Mouse (Mus musculus): ENCODE measurements around the gene Kbtbd2.

Gene Kbtbd2

DNA sequence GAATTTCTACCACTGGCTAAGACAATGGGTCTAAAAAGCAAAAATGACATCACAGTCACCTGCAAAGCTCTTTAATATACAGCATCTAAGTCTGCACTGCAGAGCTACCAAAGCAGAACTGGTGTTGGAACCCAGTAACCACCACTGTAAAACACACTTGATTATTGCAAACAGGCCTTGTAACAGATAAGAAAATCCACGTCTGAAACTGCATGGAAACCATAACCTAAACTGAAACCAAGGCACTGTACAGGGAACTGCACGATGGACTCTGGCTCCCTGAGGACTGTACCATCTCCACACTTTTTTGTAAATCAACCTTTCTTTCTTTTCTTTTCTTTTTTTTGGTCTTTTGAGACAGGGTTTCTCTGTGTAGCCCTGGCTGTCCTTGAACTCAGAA lies 9.9 kb downstream of the Kbtbd2 start:
- no peak for DNase-seq (ENCODE audit: low read depth, low spot score)

DNA sequence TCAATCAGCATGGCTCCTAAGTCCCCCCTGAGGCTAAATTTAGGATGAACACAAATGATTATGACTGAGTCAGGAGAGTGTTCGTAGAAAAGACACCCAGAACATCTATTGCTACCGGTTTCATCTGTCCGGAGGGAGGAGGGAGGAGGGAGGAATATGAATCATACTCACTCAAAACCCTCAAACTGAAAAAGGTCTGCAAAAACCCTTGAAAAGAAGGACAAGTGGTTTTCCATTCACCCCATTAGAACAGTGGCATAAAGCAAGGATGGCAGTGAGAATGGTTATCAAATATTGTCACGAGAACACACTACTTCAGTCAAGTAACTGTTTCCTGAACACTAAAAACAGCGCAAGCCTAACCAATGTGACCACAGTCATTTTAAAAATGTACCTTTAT lies 12.5 kb downstream of the Kbtbd2 start:
- no peak for DNase-seq (ENCODE audit: low read depth, low spot score)

DNA sequence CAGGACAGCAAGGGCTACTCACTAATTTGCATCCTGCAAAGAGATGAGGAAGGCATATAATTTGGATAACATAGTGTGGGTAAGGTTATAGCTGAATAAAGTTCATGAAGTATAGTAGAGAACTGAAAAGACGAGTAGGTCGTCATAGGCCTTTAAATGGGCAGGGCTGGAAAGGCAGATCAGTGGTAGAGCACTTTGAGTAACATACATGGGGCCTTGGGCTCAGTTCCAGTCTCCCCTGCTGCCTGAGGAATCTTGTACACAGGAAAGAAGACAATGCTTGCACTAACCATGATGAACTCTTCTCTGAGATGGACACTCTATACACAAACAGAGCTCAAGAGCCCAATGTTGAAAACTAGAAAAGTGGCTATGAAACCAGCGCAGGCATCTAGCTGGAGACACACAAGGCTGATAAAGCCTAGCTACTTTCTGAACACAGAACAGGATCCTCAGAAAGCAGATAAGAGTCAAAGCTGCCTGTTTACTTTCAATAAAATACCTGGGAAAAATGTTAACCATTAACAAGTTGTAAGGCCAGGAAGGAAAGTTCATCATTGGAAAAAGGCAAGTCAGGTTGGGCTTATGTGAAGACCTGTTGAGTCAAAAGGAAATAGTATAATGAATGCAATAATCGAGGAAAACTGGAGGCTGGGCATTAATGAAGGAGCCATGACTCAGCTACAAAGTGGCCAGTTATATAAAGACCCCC lies 13.9 kb downstream of the Kbtbd2 start:
- DNase-seq (ENCODE audit: low read depth, low spot score): no peak

DNA sequence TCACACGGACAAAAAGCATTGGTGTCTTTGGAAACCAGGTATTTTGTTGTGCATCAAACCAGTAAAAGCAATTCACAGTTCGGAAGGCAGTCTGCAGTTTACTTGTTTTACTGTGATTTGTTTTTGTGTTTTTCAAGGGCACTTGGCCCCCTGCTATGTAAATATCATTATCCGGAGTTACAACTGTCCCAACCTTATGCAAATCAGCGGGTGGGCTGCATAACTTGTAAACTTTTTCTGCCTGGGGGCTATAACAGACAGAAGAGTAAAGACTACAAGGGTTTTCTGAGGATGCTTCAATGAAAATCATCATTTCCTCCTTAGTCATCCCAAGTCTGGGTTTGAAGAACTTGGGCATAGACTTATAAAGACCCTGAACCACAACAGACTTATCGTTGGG lies 18.0 kb downstream of the Kbtbd2 start:
- DNase-seq (ENCODE audit: low read depth, low spot score): no peak

DNA sequence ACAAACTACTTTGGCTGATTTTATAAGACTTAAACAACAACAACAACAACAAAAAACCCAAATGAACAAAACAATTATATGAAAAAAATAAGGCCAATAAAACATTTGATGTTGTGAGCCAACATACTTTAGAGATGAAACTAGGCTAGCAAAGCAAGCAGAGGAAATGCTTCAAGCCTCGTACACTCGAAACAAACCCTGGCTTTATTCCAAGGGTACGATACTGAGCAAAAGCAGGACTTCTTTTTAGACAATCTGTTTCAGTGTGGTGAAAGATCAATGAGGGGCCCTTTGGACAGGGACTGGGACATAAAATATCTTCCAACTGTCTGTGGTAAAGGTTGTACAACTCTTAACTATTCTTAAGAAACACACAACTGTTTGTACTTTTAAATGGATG lies 21.8 kb downstream of the Kbtbd2 start:
- no peak for DNase-seq (ENCODE audit: low read depth, low spot score)

DNA sequence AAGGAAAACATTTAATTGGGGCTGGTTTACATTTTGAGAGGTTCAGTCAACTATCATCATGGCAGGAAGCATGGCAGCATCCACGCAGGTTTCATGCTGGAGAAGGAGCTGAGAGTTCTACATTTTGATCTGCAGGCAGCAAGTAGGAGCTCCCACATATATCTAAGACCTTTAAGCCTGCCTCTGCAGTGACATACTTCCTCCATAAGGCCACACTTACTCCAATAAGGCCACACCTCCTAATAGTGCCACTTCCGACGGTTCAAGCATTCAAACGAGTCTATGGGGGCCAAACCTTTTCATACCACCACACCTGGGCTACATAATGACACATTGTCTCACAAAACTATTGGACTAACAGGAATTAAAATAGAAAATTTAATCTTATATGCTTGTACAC lies 31.9 kb downstream of the Kbtbd2 start:
- DNase-seq (ENCODE audit: low read depth, low spot score): no peak

DNA sequence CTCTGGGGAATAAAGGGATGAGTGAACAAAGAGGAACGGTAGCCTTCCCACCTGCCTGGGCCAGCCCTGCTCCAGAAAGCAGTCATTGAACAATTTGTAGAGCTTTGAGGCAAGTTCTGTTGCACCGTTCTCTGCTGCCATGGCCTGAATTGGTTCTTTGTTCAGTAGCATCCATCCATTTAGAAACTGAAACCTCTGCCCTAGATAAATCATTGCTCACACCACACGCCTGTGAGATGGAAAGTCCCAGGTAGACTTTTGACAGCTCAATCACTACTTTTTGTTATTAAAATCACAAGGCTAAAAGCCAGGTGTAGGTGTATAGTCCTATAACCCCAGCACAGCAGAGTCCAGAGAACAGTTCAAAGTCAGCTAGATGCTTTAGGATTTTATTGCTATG lies 32.3 kb downstream of the Kbtbd2 start:
- no peak for DNase-seq (ENCODE audit: low read depth, low spot score)

DNA sequence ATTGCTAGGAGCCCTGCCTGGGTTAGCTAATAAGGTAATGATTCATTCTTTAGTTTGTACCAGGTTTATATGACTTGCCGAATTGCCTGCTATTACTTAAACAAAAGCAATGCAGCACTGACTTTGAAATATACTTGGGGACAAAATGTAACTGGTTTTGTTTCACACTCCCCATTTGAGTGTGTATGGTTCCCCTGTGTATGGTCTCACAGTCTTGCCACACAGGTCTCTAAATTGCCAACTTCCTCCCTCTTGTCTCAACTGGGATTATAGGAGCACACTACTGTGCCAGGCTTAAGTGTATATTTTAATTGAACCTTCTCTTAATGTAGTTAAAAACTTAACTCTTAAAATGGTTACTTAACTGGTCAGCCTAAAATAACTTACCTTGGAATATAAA lies 38.3 kb downstream of the Kbtbd2 start:
- DNase-seq (ENCODE audit: low read depth, low spot score): no peak

DNA sequence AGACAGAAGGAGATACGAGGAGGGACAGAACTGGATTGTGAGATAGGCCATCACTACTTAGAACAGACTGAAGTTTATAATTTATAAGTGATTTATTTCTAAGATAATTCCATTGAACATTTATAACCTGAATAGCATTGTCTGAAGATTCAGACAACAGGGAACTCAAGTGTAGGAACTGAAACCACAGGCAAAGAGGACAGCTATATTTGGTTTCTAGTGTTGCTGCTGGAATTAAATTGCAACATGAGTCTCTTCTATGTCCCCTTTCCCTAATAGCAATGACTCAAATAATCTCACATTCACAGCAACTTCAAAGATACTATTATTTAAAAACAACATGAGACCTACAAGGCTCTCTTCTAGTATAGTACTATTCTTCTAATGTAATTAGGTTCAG lies 41.5 kb downstream of the Kbtbd2 start:
- no peak for DNase-seq (ENCODE audit: low read depth, low spot score)

DNA sequence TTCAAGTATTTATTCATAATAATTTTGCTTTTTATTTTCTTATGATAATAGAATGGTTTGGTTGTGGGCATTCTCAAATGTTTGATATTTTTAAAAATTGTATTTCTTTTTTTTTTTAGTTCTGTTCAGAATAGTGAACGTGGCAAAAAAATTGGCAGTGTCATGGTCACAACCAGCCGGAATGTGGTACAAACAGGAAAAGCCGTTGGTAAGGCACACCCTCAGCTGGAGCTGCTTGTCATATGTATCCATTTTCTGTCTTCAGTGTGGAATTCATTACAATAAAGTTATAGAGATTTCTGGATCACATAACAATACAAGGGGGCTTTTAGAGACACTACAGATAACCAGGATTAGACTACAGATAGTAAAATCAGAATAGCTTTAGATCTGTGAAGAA lies 43.9 kb downstream of the Kbtbd2 start:
- DNase-seq (ENCODE audit: low read depth, low spot score): no peak

DNA sequence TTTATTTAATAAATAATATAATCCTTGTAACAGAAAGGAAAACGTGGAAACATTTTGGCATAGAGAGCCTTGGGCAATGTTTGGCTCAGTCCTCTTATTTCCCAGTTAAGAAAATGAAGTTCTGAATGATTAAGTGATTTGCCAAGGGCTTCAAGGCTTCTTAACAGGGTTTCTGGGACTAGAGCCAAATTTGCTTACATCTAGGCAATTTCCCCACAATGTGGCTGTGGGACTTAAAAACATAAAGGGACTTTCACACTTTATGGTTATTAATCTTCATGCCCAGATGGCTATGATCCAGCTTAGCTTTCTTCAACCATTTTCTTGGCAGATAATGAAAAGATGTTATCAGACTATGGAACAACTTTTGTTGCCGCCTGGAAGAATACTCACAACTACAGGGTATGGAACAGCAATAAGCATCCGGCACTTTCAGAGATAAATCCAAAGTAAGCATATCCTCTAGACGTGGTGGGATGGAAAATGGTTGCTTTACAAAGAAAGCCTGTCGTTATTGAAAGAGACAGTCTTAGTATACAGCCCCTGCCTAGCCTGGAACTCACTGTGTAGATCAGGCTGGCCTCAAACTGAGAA lies 51.6 kb downstream of the Kbtbd2 start:
- DNase-seq (ENCODE audit: low read depth, low spot score): no peak

DNA sequence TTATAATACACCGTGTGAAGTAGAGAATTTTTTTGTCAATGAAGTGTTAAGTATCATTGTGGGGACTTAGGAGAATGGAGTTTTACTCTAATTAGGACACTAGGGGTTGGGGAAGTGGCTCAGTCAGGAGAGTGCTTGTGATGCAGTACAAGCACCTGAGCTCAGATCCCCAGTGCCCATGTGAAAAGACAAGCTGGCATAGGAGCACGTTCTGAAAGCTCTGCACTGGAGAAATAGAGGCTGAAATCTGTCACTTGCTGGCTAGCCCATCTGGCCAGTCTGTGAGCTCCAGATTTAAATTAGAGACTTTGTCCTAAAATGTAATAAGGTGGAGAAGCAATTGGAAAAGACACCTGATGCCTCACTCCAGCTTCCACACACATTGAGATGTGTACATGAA lies 65.1 kb downstream of the Kbtbd2 start:
- DNase-seq (ENCODE audit: low read depth, low spot score): no peak

All from WW6 (cell line).